Mouse (Mus musculus): Measurements from ENCODE around the gene Epas1. TPM values are rescaled to one million over a fixed set of nuclear protein-coding genes. Genes with fewer than 3 reads are reported as not detected.

The Epas1 gene
- polyA plus RNA-seq, 1 experiment from 2014 or later: 6.1 TPM

GRCm38 (mm10) chr17:86826376-86826775, 72.9 kb downstream of the Epas1 start:
- Histone ChIP-seq H3K9me3 (replicated peaks; ENCODE audit: control insufficient read depth, low read length) (no peaks in the 10 kb centered on the region), H3K9ac (ENCODE audit: low read length) (no peak overlapping the region), H3K27ac (ENCODE audit: low read depth, low read length) (no peak overlapping the region), H3K4me1 (ENCODE audit: control insufficient read depth, insufficient read depth, low read length) (no peaks in the 10 kb centered on the region), H3K4me3 (ENCODE audit: low read depth, low read length) (no peak overlapping the region), H3K4me2 (ENCODE audit: low read length) (no peak overlapping the region), H3K27me3 (replicated peaks; ENCODE audit: control insufficient read depth, insufficient read depth, low read length) (no peaks in the 10 kb centered on the region), H3K36me3 (ENCODE audit: control insufficient read depth, insufficient read depth, low read length) (no peaks in the 10 kb centered on the region)
- no peak for DNase-seq (ENCODE audit: low spot score)
- WGBS: 92% methylated on average over 17 of the region's 17 CpGs
- ATAC-seq: no peak

- Histone ChIP-seq H3K27me3 (replicated peaks; ENCODE audit: control insufficient read depth, insufficient read depth, low read length) (no peaks in the 10 kb centered on the region), H3K36me3 (ENCODE audit: control insufficient read depth, insufficient read depth, low read length) (no peaks in the 10 kb centered on the region), H3K9me3 (replicated peaks; ENCODE audit: control insufficient read depth, low read length) (no peaks in the 10 kb centered on the region), H3K4me2 (ENCODE audit: low read length) (no peak overlapping the region), H3K27ac (ENCODE audit: low read depth, low read length) (no peak overlapping the region), H3K4me1 (ENCODE audit: control insufficient read depth, insufficient read depth, low read length) (no peaks in the 10 kb centered on the region), H3K4me3 (ENCODE audit: low read depth, low read length) (no peak overlapping the region), H3K9ac (ENCODE audit: low read length) (no peak overlapping the region)
- no peak for ATAC-seq
- WGBS: 92% methylated on average over 19 of the region's 19 CpGs
- no peak for DNase-seq (ENCODE audit: low spot score)
These were observed 74.1 kb downstream of the Epas1 start for GRCm38 (mm10) chr17:86827391-86828165.

GRCm38 (mm10) chr17:86828500-86828899, 75.0 kb downstream of the Epas1 start:
- no peaks in the 10 kb centered on the region for H3K9me3 ChIP-seq (replicated peaks; ENCODE audit: control insufficient read depth, low read length)

GRCm38 (mm10) chr17:86829383-86830175, 76.1 kb downstream of the Epas1 start:
- 90% methylated on average over 13 of the region's 13 CpGs for WGBS
- H3K4me3 ChIP-seq (ENCODE audit: low read depth, low read length): no peak overlapping the region
- DNase-seq (ENCODE audit: low spot score) (no peak), ATAC-seq (no peak)
- H3K9ac ChIP-seq (ENCODE audit: low read length): no peak overlapping the region
- no peak overlapping the region for H3K4me2 ChIP-seq (ENCODE audit: low read length)
- H3K27ac ChIP-seq (ENCODE audit: low read depth, low read length): no peak overlapping the region
- no peaks in the 10 kb centered on the region for H3K36me3 ChIP-seq (ENCODE audit: control insufficient read depth, insufficient read depth, low read length)
- no peaks in the 10 kb centered on the region for H3K27me3 ChIP-seq (replicated peaks; ENCODE audit: control insufficient read depth, insufficient read depth, low read length)
- H3K9me3 ChIP-seq (replicated peaks; ENCODE audit: control insufficient read depth, low read length): no peaks in the 10 kb centered on the region
- no peaks in the 10 kb centered on the region for H3K4me1 ChIP-seq (ENCODE audit: control insufficient read depth, insufficient read depth, low read length)

More at GRCm38 (mm10) chr17:86828500-86828899, 75.0 kb downstream of the Epas1 start:
- H3K4me1 ChIP-seq (ENCODE audit: control insufficient read depth, insufficient read depth, low read length): no peaks in the 10 kb centered on the region
- H3K27ac ChIP-seq (ENCODE audit: low read depth, low read length): no peak overlapping the region
- H3K4me2 ChIP-seq (ENCODE audit: low read length): no peak overlapping the region
- no peak overlapping the region for H3K4me3 ChIP-seq (ENCODE audit: low read depth, low read length)
- ATAC-seq (no peak), DNase-seq (ENCODE audit: low spot score) (no peak)
- H3K9ac ChIP-seq (ENCODE audit: low read length): no peak overlapping the region
- no peaks in the 10 kb centered on the region for H3K27me3 ChIP-seq (replicated peaks; ENCODE audit: control insufficient read depth, insufficient read depth, low read length)
- 95% methylated on average over 11 of the region's 11 CpGs for WGBS
- H3K36me3 ChIP-seq (ENCODE audit: control insufficient read depth, insufficient read depth, low read length): no peaks in the 10 kb centered on the region

- H3K4me2 ChIP-seq (ENCODE audit: low read length): no peak overlapping the region
- ATAC-seq (no peak), DNase-seq (ENCODE audit: low spot score) (no peak)
- no peak overlapping the region for H3K4me3 ChIP-seq (ENCODE audit: low read depth, low read length)
- H3K36me3 ChIP-seq (ENCODE audit: control insufficient read depth, insufficient read depth, low read length): no peaks in the 10 kb centered on the region
- H3K27ac ChIP-seq (ENCODE audit: low read depth, low read length): no peak overlapping the region
- 89% methylated on average over 12 of the region's 12 CpGs for WGBS
- no peak overlapping the region for H3K9ac ChIP-seq (ENCODE audit: low read length)
- H3K4me1 ChIP-seq (ENCODE audit: control insufficient read depth, insufficient read depth, low read length): no peaks in the 10 kb centered on the region
- H3K27me3 ChIP-seq (replicated peaks; ENCODE audit: control insufficient read depth, insufficient read depth, low read length): no peaks in the 10 kb centered on the region
- no peaks in the 10 kb centered on the region for H3K9me3 ChIP-seq (replicated peaks; ENCODE audit: control insufficient read depth, low read length)
These were observed 77.4 kb downstream of the Epas1 start for GRCm38 (mm10) chr17:86830893-86831292.

GRCm38 (mm10) chr17:86832562-86833327, 79.2 kb downstream of the Epas1 start:
- WGBS: 69% methylated on average over 19 of the region's 19 CpGs
- DNase-seq (ENCODE audit: low spot score): no peak

GRCm38 (mm10) chr17:86833945-86834344, 80.4 kb downstream of the Epas1 start:
- H3K4me1 ChIP-seq (ENCODE audit: control insufficient read depth, insufficient read depth, low read length): no peaks in the 10 kb centered on the region
- DNase-seq (ENCODE audit: low spot score) (no peak), ATAC-seq (no peak)
- WGBS: 94% methylated on average over 10 of the region's 10 CpGs
- no peak overlapping the region for H3K27ac ChIP-seq (ENCODE audit: low read depth, low read length)
- H3K4me2 ChIP-seq (ENCODE audit: low read length): no peak overlapping the region
- H3K9me3 ChIP-seq (replicated peaks; ENCODE audit: control insufficient read depth, low read length): no peaks in the 10 kb centered on the region
- H3K9ac ChIP-seq (ENCODE audit: low read length): no peak overlapping the region
- no peaks in the 10 kb centered on the region for H3K36me3 ChIP-seq (ENCODE audit: control insufficient read depth, insufficient read depth, low read length)
- no peaks in the 10 kb centered on the region for H3K27me3 ChIP-seq (replicated peaks; ENCODE audit: control insufficient read depth, insufficient read depth, low read length)
- H3K4me3 ChIP-seq (ENCODE audit: low read depth, low read length): no peak overlapping the region

More at GRCm38 (mm10) chr17:86832562-86833327, 79.2 kb downstream of the Epas1 start:
- no peak overlapping the region for H3K4me2 ChIP-seq (ENCODE audit: low read length)
- H3K36me3 ChIP-seq (ENCODE audit: control insufficient read depth, insufficient read depth, low read length): no peaks in the 10 kb centered on the region
- H3K4me1 ChIP-seq (ENCODE audit: control insufficient read depth, insufficient read depth, low read length): no peaks in the 10 kb centered on the region
- no peak overlapping the region for H3K27ac ChIP-seq (ENCODE audit: low read depth, low read length)
- no peak overlapping the region for H3K9ac ChIP-seq (ENCODE audit: low read length)
- no peak overlapping the region for H3K4me3 ChIP-seq (ENCODE audit: low read depth, low read length)
- ATAC-seq: no peak
- H3K9me3 ChIP-seq (replicated peaks; ENCODE audit: control insufficient read depth, low read length): no peaks in the 10 kb centered on the region
- no peaks in the 10 kb centered on the region for H3K27me3 ChIP-seq (replicated peaks; ENCODE audit: control insufficient read depth, insufficient read depth, low read length)

- no peak overlapping the region for H3K4me2 ChIP-seq (ENCODE audit: low read length)
- H3K27me3 ChIP-seq (replicated peaks; ENCODE audit: control insufficient read depth, insufficient read depth, low read length): no peaks in the 10 kb centered on the region
- peak; percentile 15 for DNase-seq (ENCODE audit: low spot score)
- ATAC-seq: no peak
- H3K4me1 ChIP-seq (ENCODE audit: control insufficient read depth, insufficient read depth, low read length): 0 out of 2 replicates have a peak, but pooled peaks cover 2% of the 10 kb centered on the region
- 39% methylated on average over 5 of the region's 5 CpGs for WGBS
- no peaks in the 10 kb centered on the region for H3K9me3 ChIP-seq (replicated peaks; ENCODE audit: control insufficient read depth, low read length)
- no peak overlapping the region for H3K9ac ChIP-seq (ENCODE audit: low read length)
- no peaks in the 10 kb centered on the region for H3K36me3 ChIP-seq (ENCODE audit: control insufficient read depth, insufficient read depth, low read length)
- H3K4me3 ChIP-seq (ENCODE audit: low read depth, low read length): no peak overlapping the region
- H3K27ac ChIP-seq (ENCODE audit: low read depth, low read length): no peak overlapping the region
These were observed 85.8 kb downstream of the Epas1 start for GRCm38 (mm10) chr17:86839308-86839707.
